Mouse (Mus musculus) left cerebral cortex, postnatal 4 days (tissue): Measurements from ENCODE around the gene Gm37240. TPM values are rescaled to one million over a fixed set of nuclear protein-coding genes. Genes with fewer than 3 reads are reported as not detected.
"Not testable (repeated sequence)": the region's sequence is repeated elsewhere in the genome, so short reads cannot be mapped to it uniquely, and the experiment has no call there.

Experiments
- DNase-seq: peaks from one replicate; pipeline ENCODE4 v3.0.0-alpha.2; 2022
- intact Hi-C: fragments of 180-260 bp; cut with DNase I; formaldehyde crosslinking; loops from one replicate; pipeline ENCODE4 v1.15.1; 2025
- total RNA-seq, 2 experiments: library from RNA; stranded (reverse); gene quantifications; 2 replicates each; pipeline ENCODE4 v1.2.3; 2021

The Gm37240 gene
- total RNA-seq, 2 experiments from 2014 or later = 3.3 to 3.6 TPM

GRCm38 (mm10) chr3:84686799-84687487 is 1200.4 kb downstream of the Gm37240 start:
- DNase-seq = no peak
- intact Hi-C loops = no loop called here

- intact Hi-C loops = no loop called here
Observed at GRCm38 (mm10) chr3:84686294-84686672, 1201.0 kb downstream of the Gm37240 start.

GRCm38 (mm10) chr3:84685662-84686293 is 1201.5 kb downstream of the Gm37240 start:
- no peak for DNase-seq
- intact Hi-C loops = no loop called here

More at GRCm38 (mm10) chr3:84686294-84686672, 1201.0 kb downstream of the Gm37240 start:
- no peak for DNase-seq

GRCm38 (mm10) chr3:84683788-84684187 is 1203.5 kb downstream of the Gm37240 start:
- intact Hi-C loops = no loop called here
- no peak for DNase-seq

GRCm38 (mm10) chr3:84681699-84682098 is 1205.6 kb downstream of the Gm37240 start:
- intact Hi-C loops = no loop called here
- no peak for DNase-seq

GRCm38 (mm10) chr3:84680062-84680461 is 1207.3 kb downstream of the Gm37240 start:
- intact Hi-C loops = no loop called here
- no peak for DNase-seq

- DNase-seq = no peak
- intact Hi-C loops = no loop called here
Observed at GRCm38 (mm10) chr3:84679542-84679941, 1207.8 kb downstream of the Gm37240 start.

- intact Hi-C loops = no loop called here
- DNase-seq = no peak
Observed at GRCm38 (mm10) chr3:84678891-84679290, 1208.4 kb downstream of the Gm37240 start.

GRCm38 (mm10) chr3:84675710-84676109 is 1211.6 kb downstream of the Gm37240 start:
- DNase-seq = no peak
- intact Hi-C loops = no loop called here

GRCm38 (mm10) chr3:84673552-84673951 is 1213.8 kb downstream of the Gm37240 start:
- intact Hi-C loops = no loop called here
- no peak for DNase-seq

GRCm38 (mm10) chr3:84672136-84672535 is 1215.2 kb downstream of the Gm37240 start:
- no peak for DNase-seq
- intact Hi-C loops = no loop called here

- intact Hi-C loops = no loop called here
- DNase-seq = no peak
Observed at GRCm38 (mm10) chr3:84668957-84669356, 1218.4 kb downstream of the Gm37240 start.

GRCm38 (mm10) chr3:84665255-84666073 is 1221.9 kb downstream of the Gm37240 start:
- DNase-seq = no peak

GRCm38 (mm10) chr3:84664686-84665085 is 1222.6 kb downstream of the Gm37240 start:
- intact Hi-C loops = no loop called here
- DNase-seq = no peak

More at GRCm38 (mm10) chr3:84665255-84666073, 1221.9 kb downstream of the Gm37240 start:
- intact Hi-C loops = no loop called here

GRCm38 (mm10) chr3:84663858-84664257 is 1223.5 kb downstream of the Gm37240 start:
- intact Hi-C loops = no loop called here

GRCm38 (mm10) chr3:84663079-84663478 is 1224.2 kb downstream of the Gm37240 start:
- intact Hi-C loops = no loop called here
- no peak for DNase-seq

More at GRCm38 (mm10) chr3:84663858-84664257, 1223.5 kb downstream of the Gm37240 start:
- DNase-seq = no peak

- intact Hi-C loops = no loop called here
- DNase-seq = no peak
Observed at GRCm38 (mm10) chr3:84660380-84660779, 1226.9 kb downstream of the Gm37240 start.

GRCm38 (mm10) chr3:84658872-84659271 is 1228.4 kb downstream of the Gm37240 start:
- DNase-seq = no peak
- intact Hi-C loops = no loop called here

- no peak for DNase-seq
- intact Hi-C loops = no loop called here
Observed at GRCm38 (mm10) chr3:84658017-84658416, 1229.3 kb downstream of the Gm37240 start.

GRCm38 (mm10) chr3:84657240-84657639 is 1230.1 kb downstream of the Gm37240 start:
- intact Hi-C loops = no loop called here
- no peak for DNase-seq

GRCm38 (mm10) chr3:84655785-84656150 is 1231.5 kb downstream of the Gm37240 start:
- DNase-seq, intact Hi-C loops: not testable (repeated sequence)
